Mouse (Mus musculus) kidney, postnatal 25 days (tissue): ENCODE measurements around the gene Cfdp1.
"Not testable (repeated sequence)": the region's sequence is repeated elsewhere in the genome, so short reads cannot be mapped to it uniquely, and the experiment has no call there.

ENCODE experiments used
- DNase-seq, 2 experiments: peaks; one replicate each; pipeline ENCODE4 v3.0.0; 2021; ENCODE audit warnings: mixed read lengths in 2 of 2

The Cfdp1 gene

DNA sequence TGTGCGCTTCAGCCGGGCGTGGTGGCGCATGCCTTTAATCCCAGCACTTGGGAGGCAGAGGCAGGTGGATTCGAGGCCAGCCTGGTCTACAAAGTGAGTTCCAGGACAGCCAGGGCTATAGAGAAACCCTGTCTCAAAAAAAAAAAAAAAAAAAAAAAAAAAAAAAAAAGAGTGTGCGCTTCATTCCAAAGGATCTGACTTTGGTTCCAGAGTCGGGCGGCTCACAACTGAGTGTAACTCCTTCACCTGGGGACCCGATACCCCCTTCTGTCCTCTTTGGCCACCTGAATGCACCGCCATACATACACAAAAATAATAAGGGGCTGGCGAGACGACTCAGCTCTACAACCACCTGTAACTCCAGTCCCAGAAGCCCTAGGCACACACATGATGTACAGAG is 872 bp downstream of the Cfdp1 start:
- DNase-seq = not testable (repeated sequence)

DNA sequence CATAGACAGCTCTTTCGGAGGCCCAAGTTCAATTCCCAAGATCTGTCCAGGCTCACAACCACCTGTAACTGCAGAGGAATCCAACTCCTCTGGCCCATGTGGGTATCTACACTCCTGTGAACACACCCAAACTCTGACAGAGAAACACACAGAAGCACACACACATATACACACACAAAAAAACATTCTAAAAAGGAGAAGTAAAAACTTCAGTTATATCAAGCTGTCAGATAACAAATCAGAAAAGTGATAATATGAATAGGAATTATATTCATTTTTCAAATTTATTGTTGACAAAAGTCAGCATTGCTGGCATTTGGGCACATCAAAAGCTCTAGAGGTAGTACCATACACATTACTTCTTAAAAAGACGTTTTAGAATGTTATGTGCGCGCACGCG is 7.3 kb downstream of the Cfdp1 start:
- no peak for DNase-seq

DNA sequence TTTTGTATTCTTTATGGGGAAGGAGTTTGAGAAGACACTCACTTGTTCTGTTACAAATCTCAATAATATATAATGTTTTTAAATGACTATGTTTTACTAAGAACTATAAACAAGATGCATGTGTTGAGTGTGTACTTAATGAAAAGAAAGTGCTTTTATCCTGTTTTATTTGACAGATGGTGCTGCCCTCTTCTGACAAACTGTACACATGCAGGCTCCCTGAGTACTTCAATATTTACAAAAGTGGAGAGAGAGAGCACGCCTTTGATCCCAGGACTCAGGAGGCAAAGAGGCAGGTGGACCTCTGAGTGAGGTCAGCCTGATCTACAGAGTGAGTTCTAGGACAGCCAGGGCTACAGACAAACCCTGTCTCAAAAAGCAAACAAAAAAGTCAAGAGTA is 18.6 kb downstream of the Cfdp1 start:
- peak in 1 of 2 experiments; percentile 37 for DNase-seq

DNA sequence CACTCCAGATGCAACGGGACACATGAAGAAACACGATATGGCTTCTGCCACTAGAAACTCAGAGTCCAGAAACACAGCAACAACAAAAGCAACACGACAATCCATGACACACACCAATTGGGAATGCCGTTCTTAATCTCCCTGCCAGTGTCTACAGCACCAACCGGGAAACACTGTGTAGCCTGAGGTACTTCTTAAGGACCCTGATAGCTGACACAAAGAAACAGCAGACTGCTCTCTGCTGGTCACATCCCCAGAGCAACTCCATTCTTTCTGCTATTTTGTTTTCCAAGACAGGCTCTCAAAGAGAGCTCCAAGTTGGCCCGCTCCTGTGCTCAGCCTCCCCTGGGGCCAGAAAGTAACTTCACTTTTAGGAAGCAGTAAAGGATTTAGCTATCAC is 20.1 kb downstream of the Cfdp1 start:
- DNase-seq = no peak

DNA sequence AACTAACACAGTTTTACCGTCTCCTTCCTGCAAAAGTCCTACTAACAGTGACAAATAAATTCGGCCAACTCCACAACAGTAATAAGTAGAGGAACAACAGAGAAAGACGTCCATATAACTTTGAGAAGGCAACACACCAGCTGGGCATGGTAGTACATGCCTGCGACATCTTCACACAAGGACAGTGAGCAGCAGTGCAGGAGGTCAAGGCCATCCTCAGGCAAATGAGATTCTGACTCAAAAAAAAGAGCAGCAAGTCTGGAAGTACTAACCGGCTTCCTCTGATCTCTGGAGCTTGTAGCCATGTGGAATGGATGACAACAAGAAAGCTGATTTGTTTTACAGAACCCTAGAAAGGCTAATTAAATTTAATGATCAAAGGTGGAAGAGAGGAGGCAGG is 21.1 kb downstream of the Cfdp1 start:
- DNase-seq = no peak

DNA sequence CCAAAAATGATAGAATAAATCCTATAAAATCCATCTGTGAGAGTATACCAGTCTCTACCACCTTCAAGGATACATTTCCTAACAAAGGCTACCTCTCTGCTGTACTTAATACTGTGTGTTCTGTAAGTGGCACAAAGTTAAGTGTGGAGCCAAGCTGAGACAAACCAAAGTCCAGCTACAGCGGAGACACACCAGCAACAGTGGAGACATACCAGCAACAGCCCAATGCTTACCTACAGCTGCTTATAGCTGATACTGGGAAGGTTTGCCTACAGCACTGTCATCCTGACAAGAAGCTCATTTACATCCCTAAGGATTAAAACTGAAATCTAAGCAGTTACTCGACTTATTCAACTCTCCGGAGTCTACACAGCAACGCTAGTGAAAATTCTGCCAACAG is 22.1 kb downstream of the Cfdp1 start:
- no peak for DNase-seq

DNA sequence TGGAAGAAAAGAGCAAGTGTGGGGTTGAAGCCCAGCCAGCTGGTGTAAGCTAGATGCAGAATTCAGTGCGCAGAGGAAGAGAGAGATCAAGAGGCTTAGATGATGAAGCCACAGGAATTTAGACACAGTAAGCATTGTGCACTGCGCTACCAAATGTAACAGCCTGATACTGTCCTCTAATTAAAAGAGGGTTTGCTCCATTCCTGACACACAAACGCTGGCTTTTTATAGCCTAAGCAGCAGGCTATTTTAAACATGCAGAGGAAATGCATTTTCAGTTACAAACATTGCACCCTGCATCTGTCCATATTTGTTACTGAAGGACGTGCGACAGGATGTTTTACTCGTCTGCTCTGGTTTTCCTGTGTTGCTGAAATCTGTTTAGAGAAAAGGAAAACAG is 25.5 kb downstream of the Cfdp1 start:
- no peak for DNase-seq

DNA sequence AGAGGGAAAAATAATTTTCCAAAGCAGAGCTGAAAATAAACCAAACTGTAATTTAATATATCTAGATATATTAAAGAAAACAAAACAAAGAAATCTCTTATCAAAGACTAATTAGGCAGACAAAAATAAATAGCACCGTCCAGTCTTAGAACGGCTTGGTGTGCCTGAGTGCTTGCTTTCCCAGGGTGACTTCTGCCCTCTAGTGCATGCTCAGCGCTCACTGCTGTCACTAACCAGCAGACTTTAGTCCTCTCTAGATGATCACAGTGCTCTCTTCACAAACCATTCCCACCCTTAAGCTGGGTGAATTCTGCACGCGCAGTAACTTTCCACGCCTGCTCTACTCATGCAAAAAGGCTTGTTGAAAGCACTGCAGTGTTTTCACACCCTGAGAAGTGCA is 28.9 kb downstream of the Cfdp1 start:
- DNase-seq = peak; percentile 66 to 70

DNA sequence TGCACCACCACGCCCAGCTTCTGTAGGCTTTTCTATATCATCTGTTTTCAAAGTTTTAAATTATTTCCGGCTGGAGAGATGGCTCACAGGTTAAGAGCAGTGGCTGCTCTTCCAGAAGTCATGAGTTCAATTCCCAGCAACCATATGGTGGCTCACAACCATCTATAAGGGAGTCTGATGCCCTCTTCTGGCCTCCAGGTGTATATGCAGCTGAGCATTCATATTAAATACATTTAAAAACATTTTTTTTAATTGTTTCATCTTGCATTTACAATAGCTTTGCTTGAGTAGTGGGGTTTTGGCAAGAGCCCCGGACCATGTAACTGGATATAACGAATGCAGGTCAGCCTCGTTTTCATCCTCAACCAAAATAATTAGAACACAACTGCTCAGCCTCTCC is 29.8 kb downstream of the Cfdp1 start:
- DNase-seq = no peak

DNA sequence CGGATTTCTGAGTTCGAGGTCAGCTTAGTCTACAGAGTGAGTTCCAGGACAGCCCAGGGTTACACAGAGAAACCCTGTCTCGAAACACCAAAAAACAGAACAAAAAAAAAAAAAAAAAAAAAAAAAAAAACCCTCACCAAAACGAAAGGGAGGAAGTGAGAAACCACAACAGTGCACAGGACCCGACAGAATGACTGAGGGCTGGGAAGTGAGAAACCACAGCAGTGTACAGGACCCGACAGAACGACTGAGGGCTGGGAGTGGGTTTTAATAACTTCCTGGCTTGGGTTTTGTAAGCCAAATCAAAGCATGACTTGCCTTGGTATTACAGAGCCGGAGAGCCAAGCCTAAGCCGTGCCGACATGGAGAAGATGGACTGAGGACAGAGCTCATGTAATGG is 32.9 kb downstream of the Cfdp1 start:
- DNase-seq = no peak

DNA sequence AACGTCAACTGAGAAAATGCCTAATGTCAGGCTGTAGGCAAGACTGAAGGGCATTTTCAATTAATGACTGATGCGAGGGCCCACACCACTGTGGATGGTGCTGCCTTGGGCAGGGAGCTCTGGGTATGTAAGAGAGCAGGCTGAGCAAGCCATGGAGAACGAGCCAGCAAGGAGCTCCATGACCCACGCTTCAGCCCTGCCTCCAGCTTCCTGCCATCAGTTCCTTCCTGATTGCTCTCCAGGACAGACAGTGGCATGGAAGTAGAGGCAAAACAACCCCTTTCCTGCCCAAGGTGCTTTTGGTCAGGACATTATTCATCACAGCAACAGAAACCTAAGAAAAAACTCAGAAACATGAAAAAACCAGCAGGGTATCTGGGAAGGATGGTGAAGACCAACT is 33.4 kb downstream of the Cfdp1 start:
- DNase-seq = peak; percentile 38 to 74

DNA sequence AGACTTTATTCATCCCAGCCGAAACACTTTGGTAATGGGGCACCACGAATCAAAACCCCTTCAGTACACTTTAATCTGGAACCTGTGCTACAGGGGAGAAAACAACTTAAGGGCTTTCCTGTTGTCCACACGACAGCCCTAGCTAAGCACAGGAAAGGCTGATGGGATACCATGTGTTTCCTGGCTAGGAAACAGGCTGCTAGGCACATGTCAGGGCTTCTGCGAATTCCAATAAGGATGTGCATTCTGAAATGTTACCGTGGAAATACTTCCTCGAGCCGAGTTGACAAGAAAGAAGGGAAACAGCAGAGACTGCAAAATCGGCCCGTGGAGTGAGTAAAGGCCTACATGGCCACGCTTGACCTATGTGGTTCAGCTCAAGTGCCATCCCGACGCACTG is 34.1 kb downstream of the Cfdp1 start:
- DNase-seq = peak; percentile 47 to 78

DNA sequence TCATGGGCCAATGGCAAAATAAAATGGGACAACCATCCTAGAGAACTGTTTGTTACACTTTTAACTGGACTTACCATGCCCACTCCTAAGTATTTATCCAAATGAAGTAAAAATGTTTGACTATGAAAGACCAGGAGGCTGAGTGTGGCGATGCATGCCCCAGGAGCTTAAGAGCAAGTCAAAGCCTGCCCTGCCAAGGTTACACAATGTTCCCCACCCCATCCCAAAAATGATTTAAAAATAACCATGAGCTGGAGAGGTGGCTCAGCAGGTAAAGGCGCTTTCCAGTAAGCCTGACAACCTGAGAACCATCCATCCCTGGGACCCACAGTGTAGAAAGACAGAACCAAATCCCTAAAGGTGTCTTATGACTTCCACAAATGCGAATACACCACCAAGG is 35.5 kb downstream of the Cfdp1 start:
- DNase-seq = no peak

DNA sequence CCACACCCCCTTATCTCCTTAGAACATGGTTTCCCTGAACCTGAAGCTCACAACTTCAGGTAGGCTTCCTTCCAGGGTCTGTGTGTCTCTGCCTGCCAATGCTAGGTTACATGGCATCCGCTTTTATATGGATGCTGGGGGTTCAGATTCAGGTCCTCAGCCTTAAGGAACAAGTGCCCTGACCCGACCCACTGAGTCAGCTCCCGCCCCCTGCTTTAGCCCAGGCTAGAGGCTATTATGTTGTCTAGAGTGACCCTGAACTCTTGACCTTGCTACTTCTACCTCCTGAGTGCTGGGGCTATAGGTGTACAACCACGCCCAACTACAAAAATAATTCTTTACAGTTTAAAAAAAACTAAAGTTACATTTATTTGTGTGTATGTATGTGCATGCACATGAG is 39.0 kb downstream of the Cfdp1 start:
- DNase-seq = no peak

DNA sequence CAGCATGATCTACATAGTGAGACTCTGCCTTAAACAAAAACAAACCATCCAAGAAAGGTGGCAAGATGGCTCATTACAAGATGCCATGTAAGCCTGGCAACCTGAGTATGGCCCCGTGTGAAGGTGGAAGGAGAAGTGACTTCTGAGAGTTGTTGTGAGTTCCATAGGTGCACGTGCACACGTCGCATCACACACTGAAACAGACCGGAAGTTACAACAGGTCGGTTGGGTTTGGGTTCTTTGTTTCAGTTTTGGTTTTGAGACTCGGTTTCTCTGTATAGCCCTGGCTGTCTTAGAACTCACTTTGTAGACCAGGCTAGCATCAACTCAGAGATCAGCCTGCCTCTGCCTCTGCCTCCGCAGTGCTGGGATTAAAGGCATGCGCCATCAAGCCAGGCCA is 40.3 kb downstream of the Cfdp1 start:
- no peak for DNase-seq

DNA sequence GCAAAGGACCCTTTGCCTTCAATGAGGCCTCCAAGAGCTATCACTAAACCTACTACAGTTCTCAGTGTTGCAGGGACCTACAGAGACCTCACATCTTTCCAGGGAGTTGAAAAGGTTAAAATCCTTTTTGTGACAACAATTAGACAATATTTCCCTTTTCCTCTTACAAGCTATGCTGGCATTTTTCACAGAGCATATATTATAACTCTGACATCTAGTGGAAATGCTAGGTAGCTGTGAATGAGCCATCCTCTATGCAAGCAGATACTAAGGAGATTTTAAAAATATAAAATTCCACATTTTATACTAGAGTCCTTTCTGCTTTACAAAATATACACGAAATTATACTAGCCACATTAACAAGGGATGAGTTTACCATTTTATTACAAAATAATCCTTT is 41.3 kb downstream of the Cfdp1 start:
- no peak for DNase-seq

DNA sequence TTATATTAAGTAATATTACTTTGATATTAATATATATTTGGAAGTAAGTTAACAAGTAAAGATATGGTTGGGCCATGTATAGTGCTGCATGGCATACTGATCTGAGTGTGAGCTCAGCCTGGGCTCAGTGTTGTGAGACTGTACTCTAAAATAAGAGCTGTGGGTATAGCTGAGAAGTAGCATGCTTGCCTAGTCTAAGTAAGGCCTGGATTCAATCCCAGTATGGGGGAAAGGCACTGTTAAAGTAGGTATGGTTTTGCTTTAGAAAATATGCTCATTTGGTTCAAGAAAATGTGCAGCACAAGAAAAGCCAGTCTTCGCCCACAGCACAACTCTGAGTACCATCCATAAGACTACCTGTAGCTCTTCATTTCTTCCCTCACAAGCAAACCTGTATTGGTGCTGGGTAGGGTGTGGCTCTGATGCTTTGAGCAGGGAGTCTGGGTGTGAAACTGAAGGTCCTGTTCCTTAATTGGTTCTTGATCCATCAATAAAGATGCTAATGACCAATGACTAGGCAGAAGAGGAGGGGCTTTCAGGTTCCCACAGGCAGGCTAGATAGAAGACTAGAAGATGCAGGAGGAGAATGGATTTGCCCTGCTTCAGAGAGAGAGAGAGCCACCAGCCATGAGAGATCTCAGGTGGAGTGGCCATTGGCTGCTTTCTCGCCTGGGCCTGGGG is 43.3 kb downstream of the Cfdp1 start:
- DNase-seq = no peak

DNA sequence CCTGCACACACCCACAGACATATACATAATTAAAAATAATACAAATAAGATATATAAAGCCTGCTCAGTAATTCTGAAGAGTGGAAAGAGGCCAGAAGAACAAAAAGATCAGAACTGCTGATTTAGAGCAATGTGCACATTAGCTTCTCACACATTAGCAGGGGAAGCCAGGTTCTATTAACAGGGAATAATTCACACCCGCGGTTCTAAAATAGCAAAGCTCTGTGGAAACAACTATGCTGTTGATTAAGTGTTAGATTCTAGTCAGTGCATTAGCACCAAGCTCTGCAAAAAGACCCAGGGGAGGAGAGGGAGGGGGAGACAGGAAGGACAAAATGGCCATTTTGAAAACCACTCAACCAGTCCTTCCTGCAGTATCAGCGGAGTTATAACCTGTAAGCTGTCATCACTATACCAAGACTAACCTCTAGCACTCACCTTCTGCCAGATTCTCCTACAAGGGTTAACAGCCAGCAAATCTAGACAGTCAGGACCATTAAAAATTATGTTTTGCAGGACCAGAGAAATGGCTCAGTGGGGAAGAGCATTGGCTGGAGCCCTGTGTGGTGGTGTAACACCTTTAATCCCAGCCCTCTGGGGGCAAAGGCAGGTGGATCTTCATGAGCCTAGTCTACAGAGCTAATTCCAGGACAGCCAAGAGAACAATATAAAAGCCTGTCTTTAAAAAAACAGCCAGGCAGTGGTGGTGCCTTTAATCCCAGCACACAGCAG is 45.0 kb downstream of the Cfdp1 start:
- DNase-seq = no peak

DNA sequence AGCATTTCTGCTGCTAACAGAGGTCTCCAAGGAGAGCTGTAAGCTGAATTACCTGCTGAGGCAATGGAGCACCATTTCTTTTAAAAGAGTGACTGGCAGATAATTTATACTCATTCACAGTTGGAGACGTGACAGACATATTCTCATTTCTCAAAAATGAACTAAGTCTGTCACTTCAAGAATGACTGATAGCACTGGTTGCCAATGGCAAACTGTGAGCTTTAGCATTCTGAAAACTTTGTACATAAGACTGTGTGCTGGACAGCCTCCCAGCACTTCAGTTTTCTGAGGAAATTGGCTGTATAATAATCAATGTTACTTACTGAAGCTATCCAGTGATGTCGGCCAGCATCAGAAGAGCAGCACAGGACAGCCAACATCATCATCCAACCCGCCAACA is 46.1 kb downstream of the Cfdp1 start:
- DNase-seq = no peak

DNA sequence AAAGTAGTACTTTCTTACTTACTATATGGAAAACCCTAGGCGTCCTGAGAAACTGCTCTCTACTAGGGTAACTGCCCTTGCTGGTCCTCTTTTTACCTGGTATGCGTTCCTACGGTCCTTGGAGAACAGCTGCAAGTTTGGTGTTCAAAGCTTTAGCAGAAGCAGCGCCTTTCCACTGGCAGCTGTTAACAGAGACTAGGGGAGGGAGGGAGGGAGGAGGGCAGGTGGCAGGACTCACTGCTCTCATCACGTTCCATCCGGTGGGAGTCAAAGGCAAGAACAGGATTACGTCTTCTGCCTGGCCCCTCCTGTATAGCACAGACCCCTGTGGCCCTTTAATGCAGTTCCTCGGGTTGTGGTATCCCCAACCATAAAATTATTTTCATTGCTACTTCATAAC is 50.7 kb downstream of the Cfdp1 start:
- DNase-seq = no peak

DNA sequence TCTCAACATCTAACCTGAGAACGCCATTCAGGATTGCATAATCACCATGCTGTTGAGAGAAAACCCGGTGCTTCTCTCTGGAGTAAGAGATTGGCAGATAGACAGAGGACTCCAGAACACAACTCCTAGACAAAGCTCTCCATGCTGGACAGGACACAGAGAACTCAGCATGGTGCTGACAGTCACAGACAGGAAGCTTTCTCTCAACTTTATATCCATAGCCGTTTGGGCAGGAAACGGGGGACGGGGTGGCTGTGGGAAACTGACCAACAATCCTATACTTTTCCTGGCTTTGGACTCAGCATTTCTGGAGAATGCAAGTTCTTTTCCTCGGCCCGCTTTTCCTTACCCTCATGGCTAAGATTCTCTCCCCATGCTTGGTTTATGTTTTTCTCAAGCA is 51.8 kb downstream of the Cfdp1 start:
- DNase-seq = no peak

DNA sequence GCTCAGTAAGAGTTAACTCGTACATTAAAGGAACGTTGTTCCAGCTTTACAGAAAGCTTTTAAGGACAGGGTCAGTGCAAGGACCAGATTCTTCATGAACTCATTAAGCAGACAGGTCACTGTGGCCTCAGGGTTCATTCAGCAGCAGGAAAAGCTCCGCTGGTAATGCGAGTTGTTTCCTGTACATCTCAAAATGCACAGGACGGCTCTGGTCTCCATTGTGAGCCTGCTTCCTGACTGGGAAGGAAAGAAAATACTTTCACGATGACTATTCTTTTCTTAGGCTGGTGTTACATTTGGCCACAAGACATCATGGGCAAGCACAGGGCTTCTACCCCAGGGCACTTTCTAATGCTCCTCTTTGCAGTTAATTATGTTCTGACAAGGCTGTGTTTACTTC is 52.6 kb downstream of the Cfdp1 start:
- peak in 1 of 2 experiments; percentile 35 for DNase-seq

DNA sequence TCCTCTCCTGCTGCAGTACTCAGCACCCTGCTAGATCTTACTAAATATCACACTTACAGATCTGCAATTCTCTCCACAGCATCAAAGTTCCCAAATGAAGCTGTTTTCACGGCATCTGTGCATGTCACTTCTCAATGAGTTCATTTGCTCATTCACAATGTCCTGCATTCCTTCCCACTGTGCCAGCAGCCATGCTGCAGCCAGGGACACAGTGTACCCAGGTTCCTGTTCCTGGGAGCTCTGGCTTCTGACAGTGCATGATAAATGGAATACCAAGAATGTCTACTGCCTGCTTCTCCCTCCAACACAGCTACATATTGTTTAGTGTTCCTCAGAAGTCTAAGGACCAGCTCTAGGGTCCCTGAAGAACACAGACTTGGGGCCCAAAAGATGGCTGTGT is 57.6 kb downstream of the Cfdp1 start:
- DNase-seq = peak in 1 of 2 experiments; percentile 72

DNA sequence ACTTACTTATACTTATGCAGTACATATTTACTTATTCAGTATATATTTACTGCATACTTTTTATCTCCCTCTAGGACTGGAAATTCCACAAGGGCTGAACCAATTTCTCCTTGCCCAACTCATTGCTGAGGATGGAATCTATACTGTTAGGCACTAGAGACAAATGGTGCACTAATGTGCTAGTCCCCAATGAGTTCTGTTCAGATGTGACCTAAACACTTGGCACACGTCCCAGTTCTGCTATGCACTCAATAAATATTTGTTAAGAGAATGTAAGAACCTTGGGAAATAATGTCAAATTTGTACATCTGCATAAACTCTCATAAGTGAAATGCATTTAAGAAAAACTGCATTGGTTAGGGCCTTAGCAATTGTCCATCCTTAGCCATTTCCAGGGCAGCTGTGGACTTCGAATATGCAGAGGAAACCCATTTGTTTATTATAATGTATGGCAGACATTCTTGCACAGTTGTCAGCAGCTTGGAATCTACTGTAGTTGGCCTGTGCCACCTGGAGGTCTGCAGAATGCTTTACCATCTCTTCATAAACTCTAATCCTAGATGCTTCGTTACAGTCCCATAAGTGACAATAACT is 60.7 kb downstream of the Cfdp1 start:
- DNase-seq = no peak
